Mouse (Mus musculus): ENCODE results near the gene Sbno1. TPM values are rescaled to one million over a fixed set of nuclear protein-coding genes. Genes with fewer than 3 reads are reported as not detected.
A peak's percentile ranks its signal among the peaks of the same experiment; 100 is the strongest.

Gene Sbno1
- total RNA-seq, 2 experiments from 2014 or later: 149 to 297 TPM

GRCm38 (mm10) chr5:124444661-124445561, 19.1 kb upstream of the Sbno1 start:
- ATAC-seq (replicated peaks; ENCODE audit: low FRiP score, low TSS enrichment, poor library complexity, severe bottlenecking): peak; percentile 27

GRCm38 (mm10) chr5:124444208-124444607, 18.4 kb upstream of the Sbno1 start:
- ATAC-seq (replicated peaks; ENCODE audit: low FRiP score, low TSS enrichment, poor library complexity, severe bottlenecking): no peak

- ATAC-seq (replicated peaks; ENCODE audit: low FRiP score, low TSS enrichment, poor library complexity, severe bottlenecking): no peak
Observed at GRCm38 (mm10) chr5:124442628-124443027, 16.8 kb upstream of the Sbno1 start.

GRCm38 (mm10) chr5:124440094-124440701, 14.4 kb upstream of the Sbno1 start:
- ATAC-seq (replicated peaks; ENCODE audit: low FRiP score, low TSS enrichment, poor library complexity, severe bottlenecking): peak; percentile 48

GRCm38 (mm10) chr5:124439447-124440093, 13.8 kb upstream of the Sbno1 start, which contains the start of gene Kmt5a:
Gene Kmt5a, plus strand, starts transcription at chr5:124439930.
- ATAC-seq (replicated peaks; ENCODE audit: low FRiP score, low TSS enrichment, poor library complexity, severe bottlenecking): peak; percentile 93

- no peak for ATAC-seq (replicated peaks; ENCODE audit: low FRiP score, low TSS enrichment, poor library complexity, severe bottlenecking)
Observed at GRCm38 (mm10) chr5:124438746-124439145, 12.9 kb upstream of the Sbno1 start.

GRCm38 (mm10) chr5:124438229-124438628, 12.4 kb upstream of the Sbno1 start:
- ATAC-seq (replicated peaks; ENCODE audit: low FRiP score, low TSS enrichment, poor library complexity, severe bottlenecking): peak; percentile 43; the same call in 1 of the 2 replicates

GRCm38 (mm10) chr5:124433048-124433447, 7.2 kb upstream of the Sbno1 start:
- no peak for ATAC-seq (replicated peaks; ENCODE audit: low FRiP score, low TSS enrichment, poor library complexity, severe bottlenecking)

- peak; percentile 89 for ATAC-seq (replicated peaks; ENCODE audit: low FRiP score, low TSS enrichment, poor library complexity, severe bottlenecking)
Observed at GRCm38 (mm10) chr5:124432398-124433012, 6.7 kb upstream of the Sbno1 start.

- ATAC-seq (replicated peaks; ENCODE audit: low FRiP score, low TSS enrichment, poor library complexity, severe bottlenecking): no peak
Observed at GRCm38 (mm10) chr5:124426475-124427071, 772 bp upstream of the Sbno1 start.

GRCm38 (mm10) chr5:124424723-124425411, 934 bp downstream of the Sbno1 start:
- peak; percentile 19; the same call in 1 of the 2 replicates for ATAC-seq (replicated peaks; ENCODE audit: low FRiP score, low TSS enrichment, poor library complexity, severe bottlenecking)

- ATAC-seq (replicated peaks; ENCODE audit: low FRiP score, low TSS enrichment, poor library complexity, severe bottlenecking): peak; percentile 43
Observed at GRCm38 (mm10) chr5:124424200-124424722, 1.5 kb downstream of the Sbno1 start.

- no peak for ATAC-seq (replicated peaks; ENCODE audit: low FRiP score, low TSS enrichment, poor library complexity, severe bottlenecking)
Observed at GRCm38 (mm10) chr5:124421786-124422185, 4.0 kb downstream of the Sbno1 start.

- ATAC-seq (replicated peaks; ENCODE audit: low FRiP score, low TSS enrichment, poor library complexity, severe bottlenecking): peak; percentile 93
Observed at GRCm38 (mm10) chr5:124418903-124419302, 6.9 kb downstream of the Sbno1 start.

- peak; percentile 72 for ATAC-seq (replicated peaks; ENCODE audit: low FRiP score, low TSS enrichment, poor library complexity, severe bottlenecking)
Observed at GRCm38 (mm10) chr5:124412163-124412562, 13.6 kb downstream of the Sbno1 start.

- ATAC-seq (replicated peaks; ENCODE audit: low FRiP score, low TSS enrichment, poor library complexity, severe bottlenecking): no peak
Observed at GRCm38 (mm10) chr5:124410808-124411207, 15.0 kb downstream of the Sbno1 start.

GRCm38 (mm10) chr5:124393726-124394125, 32.1 kb downstream of the Sbno1 start:
- no peak for ATAC-seq (replicated peaks; ENCODE audit: low FRiP score, low TSS enrichment, poor library complexity, severe bottlenecking)

GRCm38 (mm10) chr5:124392412-124392811, 33.4 kb downstream of the Sbno1 start:
- no peak for ATAC-seq (replicated peaks; ENCODE audit: low FRiP score, low TSS enrichment, poor library complexity, severe bottlenecking)
